Mouse (Mus musculus): Measurements from ENCODE around the gene Pam.

Pam gene

GRCm38 (mm10) chr1:98078735-98079134 lies 16.7 kb downstream of the Pam start:
- DNase-seq: no peak

DNA sequence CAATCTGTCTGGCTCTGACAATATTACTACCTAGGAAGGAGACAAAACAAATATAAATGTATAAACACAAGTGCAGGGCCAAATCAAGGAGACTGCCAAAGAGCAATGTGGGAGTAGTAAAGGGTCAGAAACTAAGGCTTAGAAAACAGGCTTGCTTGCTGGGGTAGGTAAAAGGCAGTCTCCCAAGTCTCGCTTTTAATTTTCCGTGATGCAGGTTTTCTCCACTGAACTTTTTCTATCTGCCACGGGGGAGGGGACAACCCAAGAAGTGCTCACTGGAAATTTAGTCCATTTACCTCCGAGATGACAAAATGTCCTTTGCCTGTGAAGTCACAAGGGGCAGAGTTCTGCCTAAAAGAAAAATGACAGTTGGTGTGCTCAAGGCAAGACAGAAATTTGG lies 21.6 kb downstream of the Pam start:
- no peak for DNase-seq

- DNase-seq: no peak
These were observed 22.3 kb downstream of the Pam start for GRCm38 (mm10) chr1:98073127-98073526.

GRCm38 (mm10) chr1:98072045-98072444 lies 23.4 kb downstream of the Pam start:
- DNase-seq: peak in 1 of 2 experiments; percentile 10

- no peak for DNase-seq
These were observed 24.0 kb downstream of the Pam start for GRCm38 (mm10) chr1:98071436-98071835.

GRCm38 (mm10) chr1:98070743-98071325 lies 24.6 kb downstream of the Pam start:
- DNase-seq: no peak

- no peak for DNase-seq
These were observed 27.3 kb downstream of the Pam start for GRCm38 (mm10) chr1:98068177-98068576.

DNA sequence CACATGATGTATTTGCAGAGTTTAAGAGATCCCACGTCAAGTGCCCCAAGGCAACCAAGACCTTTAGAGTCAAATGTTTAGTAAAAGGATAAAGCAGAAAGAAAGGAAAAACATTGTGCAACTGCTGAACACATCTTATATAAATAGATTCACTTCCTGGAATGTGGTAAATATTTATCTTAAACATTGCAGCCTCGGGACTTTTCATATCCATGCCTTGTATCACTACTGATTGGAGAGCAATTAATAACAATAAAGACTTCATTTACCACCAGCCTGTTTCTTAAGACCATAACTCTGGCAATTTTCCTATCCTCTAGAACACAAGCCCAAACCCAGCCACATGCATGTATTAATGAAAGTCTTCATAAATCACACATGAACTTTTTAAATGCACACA lies 33.4 kb downstream of the Pam start:
- no peak for DNase-seq

GRCm38 (mm10) chr1:98059401-98059800 lies 36.0 kb downstream of the Pam start:
- DNase-seq: no peak

DNA sequence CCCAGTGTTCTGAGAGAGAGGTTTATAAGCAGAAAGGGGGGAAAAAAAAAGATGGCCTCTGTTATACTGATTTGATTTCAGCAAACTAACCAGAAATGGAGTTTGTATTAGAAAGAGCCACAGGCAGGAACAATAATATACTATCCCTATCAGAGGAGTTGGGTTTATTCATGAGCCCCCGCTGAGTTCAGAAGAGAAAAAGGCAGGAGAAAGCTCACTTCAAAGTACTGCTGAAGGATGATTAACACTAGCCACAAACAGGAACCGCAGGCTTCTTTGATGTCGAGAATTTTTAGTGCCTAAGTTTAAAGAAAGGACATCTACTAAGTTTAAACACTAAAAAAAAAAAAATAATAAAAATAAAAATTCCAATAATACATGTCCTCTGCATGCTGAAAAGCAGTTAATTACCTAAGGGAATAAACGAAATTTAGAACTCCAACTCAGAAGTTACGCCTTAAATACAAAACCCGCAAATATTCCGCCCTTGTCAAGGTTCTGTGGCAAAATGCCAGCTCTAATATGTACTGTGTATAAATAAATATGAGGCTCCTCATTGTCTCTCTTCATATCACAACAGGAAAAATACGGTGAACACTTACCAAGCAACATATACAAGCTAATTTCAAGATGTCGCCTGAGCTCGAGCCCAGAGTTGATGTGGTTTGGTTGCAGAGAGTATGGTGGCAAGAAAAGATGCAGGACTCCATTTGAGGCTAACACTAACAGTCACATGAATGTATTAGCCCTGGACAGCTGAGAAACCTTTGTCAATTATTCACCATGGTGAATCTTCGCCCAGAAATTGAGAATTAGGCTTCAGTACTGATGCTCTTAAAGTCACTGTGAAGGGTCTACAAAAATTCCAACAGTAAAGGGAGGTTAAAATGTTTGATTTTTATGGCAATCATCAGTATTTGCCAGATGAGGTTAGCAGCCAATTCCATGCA lies 38.2 kb downstream of the Pam start:
- DNase-seq: no peak

GRCm38 (mm10) chr1:98056277-98056676 lies 39.2 kb downstream of the Pam start:
- no peak for DNase-seq

DNA sequence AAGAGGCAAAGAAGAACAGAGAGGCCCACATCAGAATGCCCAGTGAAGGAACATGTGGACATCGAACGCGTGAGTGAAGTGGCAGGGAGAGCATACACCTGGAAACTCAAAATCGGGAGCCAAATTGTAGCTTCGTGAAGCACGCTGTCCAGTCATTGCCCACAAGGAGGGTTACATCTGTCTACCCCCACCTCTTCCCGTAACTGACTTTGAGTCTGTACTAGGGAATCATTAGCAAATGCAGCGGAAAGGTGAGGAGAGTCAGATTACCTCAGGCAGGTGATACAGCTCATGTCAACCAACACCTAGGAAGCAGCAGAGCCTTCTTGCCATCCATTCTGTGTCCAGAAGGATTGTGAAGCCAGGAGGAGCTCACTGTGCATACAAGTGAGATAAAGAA lies 39.9 kb downstream of the Pam start:
- no peak for DNase-seq

- DNase-seq: no peak
These were observed 41.5 kb downstream of the Pam start for GRCm38 (mm10) chr1:98053994-98054393.

DNA sequence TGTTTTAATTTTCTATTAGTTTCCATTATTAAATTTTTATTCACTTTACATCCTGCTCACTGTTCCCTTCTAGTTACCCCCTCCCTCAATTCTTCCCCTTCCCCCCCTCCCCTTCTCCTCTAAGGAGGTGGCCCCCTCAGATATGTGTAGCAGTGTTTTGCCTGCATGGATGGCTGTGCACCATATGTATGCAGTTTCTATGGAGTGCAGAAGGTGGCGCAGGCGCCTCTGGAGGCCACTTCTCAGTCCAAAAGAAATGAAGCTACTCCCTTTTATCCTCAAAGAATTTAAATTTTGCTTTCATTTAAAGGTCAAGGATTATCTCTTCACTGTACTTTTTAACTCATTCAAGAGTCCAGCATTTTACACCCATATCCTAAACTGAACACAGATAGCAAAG lies 42.0 kb downstream of the Pam start:
- no peak for DNase-seq

DNA sequence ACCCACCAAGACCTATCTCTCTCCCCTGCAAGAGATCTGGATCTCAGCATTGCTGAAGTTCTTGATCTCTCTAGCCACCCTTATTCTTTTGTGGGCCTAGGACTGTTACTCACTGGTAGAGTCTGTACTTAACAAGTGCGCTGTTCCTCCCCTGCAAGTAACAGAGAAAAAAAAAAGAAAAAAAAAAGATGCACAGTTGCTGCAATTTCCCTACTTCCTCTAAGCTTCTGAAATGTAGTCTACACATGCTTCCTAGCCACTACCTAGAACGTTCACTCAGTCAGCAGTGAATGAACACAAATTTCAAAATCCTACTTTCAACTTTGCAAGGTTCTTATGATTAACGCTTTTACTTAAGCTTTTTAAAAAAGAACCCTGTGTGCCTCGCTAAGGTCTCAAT lies 42.7 kb downstream of the Pam start:
- no peak for DNase-seq

DNA sequence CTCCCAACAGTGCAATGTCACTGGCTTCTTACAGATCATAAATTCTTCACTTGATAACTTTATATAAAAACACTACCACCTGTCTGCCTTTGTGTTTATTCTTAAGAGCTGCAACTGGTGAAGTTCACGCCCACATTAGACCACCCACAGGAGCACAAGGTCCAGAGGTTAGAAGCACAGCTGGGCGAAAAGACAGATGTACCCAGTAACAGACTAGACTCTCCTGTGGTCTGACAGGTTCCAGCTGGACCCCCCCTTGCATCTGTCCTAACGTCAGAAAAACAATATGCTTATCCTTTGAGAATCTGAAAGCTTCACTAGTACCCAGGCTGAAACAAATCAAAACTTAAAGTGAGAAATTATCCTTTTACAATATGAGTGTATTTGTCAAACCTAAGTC lies 44.4 kb downstream of the Pam start:
- no peak for DNase-seq

DNA sequence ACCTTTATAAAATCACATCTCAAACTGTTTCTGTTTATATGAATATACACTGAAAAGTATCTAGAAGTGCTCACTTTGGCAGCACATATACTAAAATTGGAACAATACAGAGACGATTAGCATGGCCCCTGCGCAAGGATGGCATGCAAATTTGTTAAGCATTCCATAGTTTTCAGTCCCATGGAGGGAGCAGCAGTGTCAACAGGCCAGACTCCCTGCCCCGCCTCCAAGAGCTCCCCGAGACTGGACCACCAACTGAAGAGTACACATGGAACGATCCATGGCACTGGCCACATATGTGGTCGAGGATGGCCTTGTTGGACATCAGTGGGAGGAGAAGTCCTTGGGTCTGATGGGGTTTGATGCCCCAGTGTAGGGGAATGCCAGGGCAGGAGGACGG lies 45.7 kb downstream of the Pam start:
- no peak for DNase-seq

DNA sequence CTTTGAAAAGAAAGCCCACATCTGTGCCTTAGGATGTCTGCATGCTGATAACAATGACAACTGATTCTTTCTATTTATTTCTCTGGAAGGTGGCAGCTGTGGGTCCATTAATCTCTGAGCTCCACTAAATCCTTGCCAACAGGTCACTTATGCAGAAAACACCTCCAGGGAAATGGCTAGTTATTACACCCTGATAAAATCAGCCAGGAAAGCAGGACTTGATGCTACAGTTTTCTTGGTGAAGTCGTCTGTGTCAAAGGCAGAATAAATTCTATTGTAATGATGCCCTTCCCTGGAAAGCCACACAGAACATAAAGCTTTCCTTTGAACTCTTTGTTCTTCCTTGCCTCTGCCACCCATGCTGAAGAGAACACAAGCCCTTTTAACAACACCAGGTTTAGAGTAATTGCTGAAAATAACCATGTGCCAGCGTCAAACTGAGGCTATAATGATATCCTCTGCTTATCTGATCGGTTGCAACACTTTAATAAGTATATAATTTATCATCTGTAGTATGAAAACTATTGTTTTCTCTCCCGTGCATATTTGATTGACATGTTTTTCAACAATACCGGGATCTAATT lies 47.1 kb downstream of the Pam start:
- no peak for DNase-seq

DNA sequence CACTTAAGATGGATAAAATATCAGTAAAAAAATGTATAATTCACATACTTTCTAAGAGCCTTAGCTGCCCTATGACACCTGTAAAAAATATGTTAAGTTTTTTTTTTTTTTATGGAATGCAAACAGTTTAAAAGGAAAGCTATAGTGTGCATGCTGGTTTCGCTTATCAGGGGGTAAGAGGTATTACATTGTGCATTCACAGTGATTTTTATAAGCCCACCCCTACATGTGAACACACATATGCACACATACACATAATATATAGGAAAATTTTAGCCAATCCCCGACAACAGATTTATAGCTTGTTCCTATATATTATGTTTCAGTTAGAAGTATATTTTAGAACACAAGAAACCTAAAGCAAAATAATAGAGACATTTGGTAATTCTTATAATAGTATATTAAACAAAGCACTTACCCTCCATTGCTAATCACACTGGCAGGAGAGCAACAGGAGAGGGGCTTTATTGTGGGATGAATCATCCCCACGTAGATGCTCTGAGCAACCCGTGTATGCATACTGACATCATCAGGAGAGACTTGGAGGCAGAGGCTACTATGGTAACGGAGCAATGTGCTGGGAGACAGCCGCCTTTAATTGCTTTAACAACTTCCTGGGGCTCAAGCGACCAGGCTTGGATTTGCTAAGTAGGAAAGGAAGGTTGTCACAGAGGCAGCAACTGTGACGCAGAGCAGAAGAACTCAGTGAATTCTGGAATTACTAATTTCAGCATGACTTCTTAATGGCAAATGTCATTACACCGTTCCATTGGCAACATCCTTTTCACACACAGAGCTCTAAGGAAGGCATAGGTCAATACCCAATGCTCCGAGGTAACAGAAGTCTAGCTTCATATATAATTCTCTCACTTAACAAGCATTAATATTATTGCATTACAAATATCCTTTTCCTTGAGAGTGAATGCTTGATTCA lies 47.9 kb downstream of the Pam start:
- no peak for DNase-seq

DNA sequence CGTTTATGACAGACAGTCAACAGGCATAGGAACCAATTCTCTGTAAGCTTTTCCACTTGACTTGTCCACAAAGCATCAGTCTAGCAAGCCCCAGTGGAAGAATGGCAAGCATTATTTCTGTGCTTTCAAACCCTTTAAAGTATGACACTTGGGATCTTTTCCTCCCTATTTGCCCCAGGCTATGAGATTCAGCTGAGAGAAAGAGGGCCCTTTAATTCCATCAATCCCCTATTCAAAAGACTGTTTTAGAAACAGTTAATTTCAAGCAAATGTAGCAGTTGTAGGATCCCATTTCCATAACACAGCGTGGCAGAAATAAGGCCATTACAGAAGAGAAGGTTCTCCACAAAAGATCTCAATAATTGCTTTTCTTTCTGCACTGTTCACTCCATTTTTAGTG lies 53.0 kb downstream of the Pam start:
- no peak for DNase-seq

- no peak for DNase-seq
These were observed 57.2 kb downstream of the Pam start for GRCm38 (mm10) chr1:98038252-98038651.

- no peak for DNase-seq
These were observed 59.7 kb downstream of the Pam start for GRCm38 (mm10) chr1:98035736-98036135.

DNA sequence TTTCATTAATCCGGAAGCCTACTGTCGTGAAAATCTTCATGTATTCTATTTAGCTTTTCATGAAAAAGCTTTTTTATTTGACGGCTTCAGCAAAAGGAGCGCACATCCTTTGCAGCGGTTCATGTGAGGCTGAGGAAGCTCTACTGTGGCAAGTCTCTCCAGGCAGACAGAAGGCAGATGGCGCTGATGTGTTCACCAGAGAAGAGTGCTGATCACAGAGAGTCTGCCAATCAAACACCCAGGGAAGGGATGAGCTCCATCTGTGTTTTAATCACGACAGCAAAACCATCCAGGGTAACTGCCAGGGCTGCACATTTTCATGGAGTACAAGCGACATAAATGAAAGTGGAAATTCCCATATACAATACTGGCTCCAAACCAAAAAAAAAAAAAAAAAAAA lies 63.6 kb downstream of the Pam start:
- no peak for DNase-seq

Measured in thymus, adult 18-20 months (tissue).